Mouse (Mus musculus): ENCODE measurements around the gene Tpte.

The Tpte gene

DNA sequence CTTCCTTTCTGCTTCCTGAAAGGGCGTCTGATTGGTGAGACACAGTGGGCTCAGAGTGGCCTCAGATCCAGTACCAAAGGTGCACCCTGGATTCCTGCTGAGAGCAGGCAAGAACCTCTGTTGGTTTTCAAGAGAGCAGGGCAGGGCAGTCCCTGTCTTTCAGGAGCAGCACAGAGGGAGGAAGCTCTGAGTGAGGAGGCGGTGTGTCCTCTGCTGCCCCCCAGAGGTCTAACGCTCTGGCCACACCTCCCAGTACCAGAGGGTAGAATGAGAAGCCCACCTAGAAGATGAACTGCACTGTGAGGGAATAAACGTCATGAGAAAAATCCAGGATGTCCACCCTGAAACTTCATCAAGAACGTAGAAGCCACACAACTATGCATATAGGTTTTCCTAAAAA, 93.7 kb downstream of the Tpte start:
- DNase-seq (ENCODE audit: low spot score) = peak; percentile 80

DNA sequence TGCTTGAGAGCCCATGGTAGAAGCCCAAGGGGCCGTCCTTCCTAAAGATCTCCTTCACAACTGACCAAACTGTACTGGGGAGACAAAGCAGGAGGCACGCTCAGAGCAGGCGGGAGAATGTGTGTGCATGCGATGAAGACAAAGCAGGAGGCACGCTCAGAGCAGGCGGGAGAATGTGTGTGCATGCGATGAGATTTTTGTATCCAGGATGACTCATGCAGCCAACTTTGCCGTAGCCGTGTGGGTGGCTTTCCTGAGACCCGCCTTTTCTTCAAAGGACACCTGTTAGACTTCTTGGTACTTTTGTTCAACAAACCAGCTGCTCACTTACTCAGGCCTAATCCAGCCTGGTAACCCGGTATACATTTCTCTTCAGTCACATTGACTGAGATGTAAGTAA, 97.7 kb downstream of the Tpte start:
- no peak for DNase-seq (ENCODE audit: low spot score)

DNA sequence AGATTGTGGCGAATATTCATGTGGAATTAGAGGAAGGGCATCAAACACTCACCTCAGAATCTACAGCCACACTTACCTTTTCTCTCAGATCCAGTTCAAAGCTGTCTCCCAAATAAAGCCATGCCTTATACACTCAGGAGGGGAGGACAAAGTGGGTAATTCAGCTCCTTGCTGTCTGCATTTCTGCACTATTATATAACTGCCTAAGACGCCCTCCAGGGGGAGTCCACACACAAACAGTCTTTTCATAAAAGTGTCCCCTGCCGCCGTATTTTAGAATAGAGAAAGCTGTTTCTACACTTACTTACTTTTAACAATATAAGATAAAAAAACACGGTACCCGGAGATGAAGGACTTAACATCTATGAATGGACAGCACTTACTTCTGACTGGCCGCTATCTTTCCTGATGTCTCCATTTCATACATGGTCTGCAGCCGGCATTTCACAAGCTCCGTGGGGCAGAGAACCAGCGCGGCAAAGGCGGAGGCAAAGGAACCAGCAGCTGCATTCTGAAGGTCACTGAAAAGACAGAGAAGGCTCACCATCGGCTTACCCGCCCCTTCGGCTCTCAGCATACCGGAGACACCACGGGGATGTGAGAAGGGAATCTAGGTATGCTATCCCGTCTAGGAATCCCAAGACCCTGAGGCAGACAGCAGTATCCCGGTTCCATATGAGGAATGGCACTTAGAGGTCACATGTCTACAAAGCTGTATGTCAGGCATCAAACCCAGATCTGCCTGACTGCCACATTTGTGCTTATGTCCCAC, 99.8 kb downstream of the Tpte start:
- no peak for DNase-seq (ENCODE audit: low spot score)

DNA sequence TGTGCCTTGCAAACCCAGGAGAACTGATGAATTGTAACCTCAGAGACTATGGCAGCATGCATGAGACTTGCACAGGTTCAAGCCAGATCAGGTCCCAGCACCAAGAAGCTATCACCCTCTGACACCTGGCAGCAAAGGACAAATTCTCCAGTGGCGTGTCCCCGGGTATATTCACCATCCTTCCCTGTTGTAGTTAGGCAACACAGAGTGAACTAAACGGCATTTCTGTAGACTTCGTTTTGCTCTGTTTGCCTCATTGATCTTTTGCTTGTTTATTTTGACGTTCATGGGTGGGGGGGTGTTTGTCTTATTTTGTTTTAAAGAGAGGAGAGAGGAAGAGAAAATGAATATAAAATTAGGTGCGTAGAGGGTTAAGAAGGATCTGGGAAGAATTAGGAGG, 101.9 kb downstream of the Tpte start:
- DNase-seq (ENCODE audit: low spot score) = no peak

DNA sequence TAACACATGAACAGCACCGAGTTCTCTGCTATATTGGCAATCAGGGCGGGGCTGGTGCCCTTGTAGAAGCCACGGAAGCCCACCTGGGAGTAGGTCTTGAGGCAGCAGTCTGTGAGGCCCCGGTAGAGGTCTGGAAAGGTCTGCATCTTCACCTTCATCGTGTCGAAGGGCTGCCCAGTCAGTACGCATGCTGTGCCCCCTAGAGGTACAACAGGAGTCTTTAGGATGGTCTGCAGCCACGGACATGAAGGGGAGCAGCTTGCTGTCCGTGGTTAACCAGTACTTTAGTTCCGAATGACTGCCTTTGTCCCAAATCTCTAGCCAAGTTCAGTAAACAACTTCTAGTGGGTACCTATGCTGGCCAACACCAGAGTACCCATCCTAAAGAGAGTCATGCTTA, 106.6 kb downstream of the Tpte start:
- no peak for DNase-seq (ENCODE audit: low spot score)

DNA sequence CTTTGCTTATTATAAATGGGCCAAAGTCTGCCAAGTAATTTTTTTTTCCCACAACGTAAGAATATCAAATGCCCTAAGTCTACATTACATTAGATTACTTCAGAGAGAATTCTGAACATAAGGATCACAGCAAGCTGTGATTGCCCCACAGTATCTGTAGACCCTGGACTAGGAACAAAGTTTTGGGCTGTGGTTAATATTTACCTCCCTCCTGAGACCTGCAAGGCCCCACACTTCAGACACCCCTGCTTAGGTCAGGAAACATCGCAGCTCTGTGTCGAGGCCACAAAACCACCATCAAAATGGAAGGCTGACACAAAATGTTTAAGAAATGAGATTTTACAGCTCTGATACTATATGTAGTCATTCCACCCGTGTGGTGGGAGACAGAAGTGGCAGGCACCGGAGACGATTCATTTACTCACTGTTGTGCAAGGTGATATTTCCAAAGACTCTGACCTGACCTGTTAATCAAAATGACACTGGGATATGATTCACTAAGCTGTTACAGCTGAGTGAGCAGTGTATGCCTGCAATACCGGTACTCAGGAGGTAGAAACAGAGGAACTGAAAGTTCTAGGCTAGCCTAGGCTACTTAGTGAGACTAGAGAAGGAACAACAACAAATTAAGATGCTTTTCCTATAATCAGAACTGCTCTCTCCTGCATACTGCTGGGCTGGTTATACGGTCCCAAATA, 107.7 kb downstream of the Tpte start:
- DNase-seq (ENCODE audit: low spot score) = no peak

DNA sequence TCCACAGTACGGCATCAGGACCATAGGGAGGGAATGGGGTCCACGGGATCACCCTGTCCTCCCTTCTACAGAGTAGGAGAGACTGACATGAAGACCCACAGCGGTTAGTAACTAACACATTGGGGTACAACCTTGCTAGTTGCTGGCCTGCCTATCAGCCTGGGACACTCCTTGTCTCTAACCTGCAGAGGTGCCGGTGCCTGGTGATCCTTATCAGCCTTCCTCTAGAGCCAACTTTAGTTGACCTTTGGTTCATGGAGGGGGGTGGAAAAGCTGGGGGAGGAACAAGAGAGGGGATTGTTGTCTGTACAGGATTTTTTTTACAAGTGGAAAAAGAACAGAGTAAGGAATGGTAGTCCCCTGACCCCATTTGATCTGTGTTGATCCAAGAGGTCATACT, 111.2 kb downstream of the Tpte start:
- no peak for DNase-seq (ENCODE audit: low spot score)

DNA sequence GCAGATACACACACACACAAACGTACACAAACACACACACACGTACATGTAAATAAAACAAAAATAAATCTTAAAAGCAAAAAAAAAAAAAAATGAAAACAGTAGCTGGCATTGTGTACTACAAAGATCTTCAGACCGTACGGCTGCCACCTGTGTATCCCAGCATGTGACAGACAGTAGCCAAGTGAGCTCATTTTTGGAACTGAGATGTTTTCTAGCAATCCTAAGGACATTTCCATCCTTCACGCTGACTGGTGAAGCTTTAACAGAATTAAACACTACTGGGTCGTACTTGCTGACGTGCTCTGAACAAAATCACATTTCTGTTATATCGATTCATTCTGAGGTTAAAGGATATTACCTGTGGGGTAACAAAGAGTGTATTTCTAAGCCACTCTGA, 112.0 kb downstream of the Tpte start:
- no peak for DNase-seq (ENCODE audit: low spot score)

DNA sequence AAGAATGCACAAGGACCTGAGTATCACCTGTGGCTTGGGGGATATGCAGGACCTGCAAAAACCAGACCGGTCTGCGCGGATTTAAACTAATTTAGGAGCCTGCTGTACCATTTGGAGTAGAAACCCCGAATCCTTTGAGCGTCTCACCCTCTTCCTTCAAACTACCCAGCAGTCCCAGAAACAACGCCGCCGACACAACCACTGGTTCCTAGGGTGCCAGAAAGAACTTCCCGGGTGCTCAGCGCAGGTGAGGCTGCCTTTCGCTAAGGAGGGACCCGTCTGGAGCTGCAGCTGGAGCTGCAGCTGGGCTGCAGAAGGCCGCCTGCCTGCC, 114.5 kb downstream of the Tpte start:
- no peak for DNase-seq (ENCODE audit: low spot score)

DNA sequence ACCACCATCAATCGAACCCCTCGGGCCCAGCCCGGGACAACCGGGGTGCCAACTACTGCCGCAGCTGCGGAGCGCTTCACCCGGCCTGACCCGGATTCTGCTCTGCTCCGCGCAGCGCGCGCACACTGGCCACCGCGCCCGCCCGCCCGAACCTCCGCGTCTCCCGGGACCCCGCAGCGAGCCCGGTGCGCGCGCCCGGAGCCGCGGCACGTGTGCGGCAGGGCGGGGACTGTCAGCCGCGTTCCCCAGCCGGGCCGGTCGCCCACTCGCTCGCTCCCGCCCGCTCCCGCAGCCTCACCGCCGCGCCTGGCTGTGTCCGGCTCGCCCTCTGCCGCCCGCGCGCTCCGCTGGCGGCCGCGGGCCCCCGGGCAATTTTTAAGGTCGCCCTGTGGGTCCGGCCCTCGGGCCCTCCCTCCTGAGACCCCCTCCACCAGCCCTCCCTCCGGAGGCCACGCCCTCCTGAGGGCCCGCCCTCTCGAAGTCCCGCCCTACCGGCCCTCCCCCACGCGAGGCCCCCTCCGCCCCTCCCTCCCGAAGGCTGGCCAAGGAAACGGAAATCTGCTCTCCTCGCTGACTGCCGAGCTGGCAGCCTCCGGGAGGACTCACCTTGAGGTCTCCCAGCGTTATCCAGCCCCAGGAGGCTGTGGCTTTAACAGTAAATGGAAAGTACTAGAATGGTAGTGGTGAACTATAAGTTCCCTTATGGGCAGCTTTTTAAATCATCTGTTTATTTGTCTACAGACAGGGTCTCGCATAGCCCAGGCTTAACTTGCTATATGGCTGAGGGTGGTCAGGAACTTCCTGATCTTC, 115.1 kb downstream of the Tpte start, which contains the start of gene Slc25a15:
Gene Slc25a15, minus strand, starts transcription at position 456 of the 810 bp plus-strand sequence.
- peak; percentile 88 for DNase-seq (ENCODE audit: low spot score)

DNA sequence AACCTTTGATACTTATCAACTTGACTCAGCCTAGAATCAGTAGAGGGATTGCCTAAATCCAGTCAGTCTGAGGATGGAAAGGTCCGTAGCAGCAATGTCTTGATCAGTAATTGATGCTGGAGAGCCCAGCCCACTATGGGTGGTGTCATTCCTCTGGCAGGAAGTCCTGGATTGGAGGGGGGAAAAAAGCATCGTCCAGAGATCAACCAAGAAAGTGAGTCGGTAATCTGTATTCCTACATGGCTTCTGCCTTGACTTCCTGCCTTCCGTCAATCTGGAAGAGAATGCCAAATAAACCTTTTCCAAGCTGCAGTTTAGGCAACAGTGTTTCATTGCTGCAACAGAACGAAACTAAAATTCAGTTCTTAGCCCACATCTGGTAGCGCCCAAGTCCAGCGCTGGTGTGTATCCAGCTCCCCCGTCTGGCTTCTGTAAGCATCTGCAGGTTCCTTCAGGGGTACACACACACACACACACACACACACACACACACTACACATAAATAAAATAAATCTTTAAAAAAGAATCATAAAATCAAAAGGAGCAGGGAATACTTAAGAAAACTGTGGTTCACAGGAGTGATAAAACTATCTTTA, 116.1 kb downstream of the Tpte start:
- no peak for DNase-seq (ENCODE audit: low spot score)

DNA sequence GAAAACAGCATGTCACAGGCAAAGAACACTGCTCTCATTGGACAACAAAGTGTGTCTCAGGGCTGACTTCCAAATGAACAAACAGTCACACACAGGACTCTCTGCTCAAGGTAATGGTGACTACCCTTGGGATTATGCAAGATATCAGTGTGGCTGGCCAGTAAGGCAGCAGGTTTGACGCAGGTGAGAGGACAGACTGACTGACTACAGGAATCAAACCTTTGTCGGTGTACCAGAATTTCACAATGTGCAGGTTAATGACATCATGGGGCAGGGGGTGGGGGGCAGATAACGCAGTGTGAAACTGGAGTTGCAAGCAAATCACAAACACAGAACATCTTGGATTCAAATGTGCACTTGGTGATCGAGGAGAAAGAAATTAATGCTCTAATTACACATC, 117.4 kb downstream of the Tpte start:
- no peak for DNase-seq (ENCODE audit: low spot score)

DNA sequence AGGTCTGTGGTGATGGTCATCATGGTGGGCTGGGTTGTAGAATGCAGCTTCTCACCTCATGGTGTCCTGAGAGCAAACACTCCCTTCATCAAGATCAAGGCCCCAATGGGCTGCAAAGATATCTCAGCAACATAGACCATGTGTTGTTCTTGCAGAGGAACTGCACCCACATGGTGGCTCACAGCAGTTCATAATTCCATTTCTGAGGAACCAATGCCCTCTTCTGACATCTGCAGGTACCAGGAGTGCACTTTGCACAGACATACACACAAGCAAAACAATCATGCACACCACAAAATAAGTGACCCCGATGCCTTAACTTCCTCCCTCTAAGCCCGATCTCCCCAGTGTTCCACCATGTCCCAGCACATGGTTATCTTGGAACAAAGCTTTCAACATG, 120.0 kb downstream of the Tpte start:
- no peak for DNase-seq (ENCODE audit: low spot score)

DNA sequence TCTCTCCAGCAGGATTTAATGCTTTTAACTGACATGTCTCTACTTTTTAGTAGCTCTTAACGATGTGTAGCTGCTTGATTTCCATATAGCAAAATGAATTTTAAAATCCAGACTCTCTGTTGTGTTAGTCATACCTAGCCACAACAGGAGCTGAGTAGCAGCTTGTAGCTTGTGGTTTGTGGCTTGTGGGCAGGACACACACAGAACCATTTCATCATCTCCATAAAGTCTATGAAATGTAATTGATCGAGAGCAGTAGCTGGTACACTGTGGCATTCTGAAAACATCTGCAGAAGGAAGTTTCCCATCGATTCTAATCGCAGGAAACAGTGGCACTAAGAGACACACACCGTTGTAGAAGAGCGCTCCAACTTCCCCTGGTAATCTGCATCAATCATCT, 122.5 kb downstream of the Tpte start:
- DNase-seq (ENCODE audit: low spot score) = no peak

DNA sequence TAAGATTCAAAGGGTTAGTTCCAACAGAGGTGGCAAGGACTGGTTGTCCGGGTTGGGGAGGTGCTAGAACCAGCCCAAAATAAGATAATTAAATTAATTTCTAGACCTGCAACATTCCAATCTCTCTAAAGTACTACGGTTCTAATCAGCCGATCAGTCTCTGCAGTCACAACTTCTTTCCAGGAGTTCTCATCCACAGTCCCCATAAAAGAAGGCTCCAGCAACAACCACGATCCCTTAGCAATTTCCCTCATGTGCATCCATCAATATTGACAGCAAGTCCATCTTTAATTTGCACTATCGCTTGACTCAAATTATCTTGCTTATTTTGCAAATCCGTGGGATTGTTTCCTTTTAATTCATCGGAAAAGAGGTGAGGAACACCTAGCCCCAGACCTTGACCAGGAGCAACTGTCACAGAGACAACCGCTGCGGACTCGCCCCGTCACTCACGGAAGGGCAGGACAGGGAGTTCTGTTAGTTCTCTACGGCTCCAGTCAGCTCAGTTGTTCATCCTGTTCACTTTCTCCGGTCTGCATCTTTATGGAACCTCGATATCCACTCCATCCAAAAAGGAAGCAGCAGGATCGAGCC, 127.5 kb downstream of the Tpte start:
- no peak for DNase-seq (ENCODE audit: low spot score)

DNA sequence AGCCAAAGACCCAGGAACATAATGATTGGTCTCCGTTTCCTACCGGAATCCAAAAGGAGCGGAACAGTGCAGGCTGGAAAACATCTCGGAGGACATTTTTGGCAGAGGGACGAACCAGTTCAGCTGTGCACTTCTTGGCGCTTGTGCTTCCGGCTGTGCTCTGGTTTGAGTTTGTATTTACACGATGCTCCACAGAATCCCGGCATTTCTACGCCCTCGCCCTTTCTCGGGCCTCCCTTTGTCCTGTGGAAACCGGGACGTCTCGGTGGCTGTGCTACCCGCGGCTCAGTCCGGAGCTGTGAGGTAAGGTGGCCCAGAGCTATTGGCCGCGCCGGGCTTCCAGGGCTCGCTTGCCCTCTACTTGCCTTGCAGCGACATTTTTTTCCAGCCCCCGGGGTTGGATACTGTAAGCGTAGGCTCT, 128.1 kb downstream of the Tpte start, which contains the start of gene Mrps31:
Gene Mrps31, plus strand, starts transcription at position 80 of the 421 bp plus-strand sequence.
- DNase-seq (ENCODE audit: low spot score) = peak; percentile 92

DNA sequence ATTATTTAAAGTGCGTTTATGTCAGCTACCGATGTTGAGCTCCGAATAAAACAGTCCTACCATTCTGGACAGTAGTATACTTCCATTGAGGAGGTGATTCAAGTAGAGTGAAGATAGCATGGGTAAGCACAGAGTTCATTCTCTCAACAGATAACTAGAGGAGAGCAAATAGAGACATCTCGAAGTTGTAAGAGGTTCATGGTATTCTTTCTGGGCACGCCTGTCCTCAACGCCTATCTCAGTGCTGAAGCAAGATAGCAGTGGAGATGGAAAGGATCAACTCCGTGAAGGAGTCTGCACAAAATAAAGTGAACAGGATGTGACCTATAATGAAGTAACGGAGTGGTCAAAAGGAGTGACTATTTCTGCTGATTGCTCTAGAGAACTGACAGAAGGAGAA, 128.7 kb downstream of the Tpte start:
- DNase-seq (ENCODE audit: low spot score) = no peak
